Mouse (Mus musculus): Measurements from ENCODE around the gene Dmrt2. TPM values are rescaled to one million over a fixed set of nuclear protein-coding genes. Genes with fewer than 3 reads are reported as not detected.
A peak's percentile ranks its signal among the peaks of the same experiment; 100 is the strongest.

Dmrt2 gene
- polyA plus RNA-seq, 1 experiment from 2014 or later, result 9.4 TPM

DNA sequence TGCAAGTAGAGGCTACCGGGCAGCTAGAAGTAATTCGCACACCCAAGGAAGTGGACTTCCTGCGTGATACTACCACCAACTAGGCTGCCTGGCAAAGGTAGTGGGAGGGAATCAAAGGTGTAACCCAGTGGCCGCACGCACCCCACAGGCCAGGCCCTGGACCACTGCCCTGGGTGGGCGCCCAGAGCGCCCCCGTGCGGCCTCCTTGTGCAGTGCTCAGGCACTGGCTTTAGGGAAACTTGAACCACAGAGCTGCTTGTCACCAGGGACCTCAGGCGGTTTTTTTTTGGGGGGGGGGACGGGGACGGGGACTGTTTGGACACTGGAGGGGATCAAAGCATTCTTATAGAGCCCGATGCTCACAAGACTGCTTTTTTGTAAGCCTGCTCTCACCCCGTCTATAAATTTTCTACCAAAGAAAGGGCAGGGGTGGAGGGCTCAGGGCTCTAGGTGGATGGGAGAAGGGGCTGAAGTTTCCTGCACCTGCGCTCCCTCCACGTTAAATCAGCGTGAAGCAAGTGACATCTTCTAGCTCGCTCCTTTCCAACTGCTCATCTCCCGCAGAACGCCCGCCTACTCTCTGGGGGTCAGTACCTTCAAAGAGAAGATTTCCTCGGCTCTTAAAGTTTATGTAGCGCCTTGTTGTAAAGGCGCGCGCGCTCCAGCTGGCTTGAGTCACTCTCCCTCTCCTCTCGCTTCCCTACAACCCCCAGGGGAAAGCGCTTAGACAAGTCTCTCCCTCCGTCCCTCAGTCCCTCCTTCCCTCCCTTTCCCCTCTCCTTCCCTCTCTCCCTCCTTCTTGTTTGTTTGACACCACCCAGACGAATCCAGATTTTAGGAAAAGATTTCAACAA, 6.5 kb upstream of the Dmrt2 start:
- H3K36me3 ChIP-seq, result no peaks in the 10 kb centered on the region
- no peak overlapping the region for H3K9ac ChIP-seq
- no peaks in the 10 kb centered on the region for H3K9me3 ChIP-seq
- peaks cover 75% of the 10 kb centered on the region for H3K27me3 ChIP-seq
- 1% methylated on average over 31 of the region's 31 CpGs for WGBS
- peak overlapping the region; percentile 28 for H3K4me2 ChIP-seq (replicated peaks)
- peaks cover 9% of the 10 kb centered on the region; the same call in 1 of the 2 replicates for H3K4me1 ChIP-seq
- 0 out of 2 replicates have a peak overlapping the region, but pooled peaks have one; percentile 4 for H3K4me3 ChIP-seq
- no peak overlapping the region for H3K27ac ChIP-seq
- ATAC-seq (ENCODE audit: insufficient number of reproducible peaks, insufficient read depth, low FRiP score, low TSS enrichment), result no peak

GRCm38 (mm10) chr19:25667836-25668235, 4.4 kb upstream of the Dmrt2 start:
- Histone ChIP-seq H3K27me3 (peaks cover 89% of the 10 kb centered on the region), H3K4me2 (replicated peaks) (no peak overlapping the region), H3K4me1 (peaks cover 12% of the 10 kb centered on the region; the same call in 1 of the 2 replicates), H3K9me3 (no peaks in the 10 kb centered on the region), H3K36me3 (no peaks in the 10 kb centered on the region), H3K9ac (no peak overlapping the region), H3K4me3 (no peak overlapping the region), H3K27ac (no peak overlapping the region)
- ATAC-seq (ENCODE audit: insufficient number of reproducible peaks, insufficient read depth, low FRiP score, low TSS enrichment), result no peak
- 19% methylated on average over 4 of the region's 4 CpGs for WGBS

DNA sequence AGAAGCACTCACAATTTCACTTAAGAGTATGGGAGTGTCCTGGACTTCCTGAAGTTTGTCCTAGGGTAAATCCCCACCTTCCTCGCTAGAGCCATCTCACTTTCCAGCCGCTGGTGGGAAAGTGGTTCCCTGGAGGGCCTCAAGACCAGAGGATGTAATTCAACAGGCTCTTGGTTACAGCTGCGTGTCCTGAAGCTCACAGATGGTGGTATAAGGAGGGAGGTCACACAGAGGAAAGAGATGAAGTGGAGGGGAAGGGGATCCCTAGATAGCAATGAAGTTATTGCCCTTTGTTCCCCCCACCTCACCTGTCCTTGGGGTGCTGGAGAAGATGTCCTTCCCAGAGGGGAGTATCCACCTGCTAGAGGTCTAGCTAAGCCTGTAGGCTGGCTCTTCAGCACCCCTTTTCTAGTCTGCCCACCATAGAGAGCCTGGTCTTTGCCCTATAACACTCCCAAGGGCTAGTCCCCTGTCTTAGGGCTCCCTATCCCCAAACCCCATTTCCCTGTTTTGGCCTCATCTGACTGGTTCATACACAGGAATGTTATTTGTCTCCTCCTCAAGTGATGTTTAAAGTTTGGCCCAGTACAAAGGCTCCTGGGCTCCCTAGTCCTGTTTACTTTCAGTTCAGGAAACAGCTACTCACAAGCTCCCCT, 2.5 kb upstream of the Dmrt2 start:
- no peak for ATAC-seq (ENCODE audit: insufficient number of reproducible peaks, insufficient read depth, low FRiP score, low TSS enrichment)
- 2% methylated on average over 3 of the region's 3 CpGs for WGBS
- no peak overlapping the region for H3K27ac ChIP-seq
- H3K4me1 ChIP-seq, result peaks cover 18% of the 10 kb centered on the region; the same call in 1 of the 2 replicates
- H3K9ac ChIP-seq, result no peak overlapping the region
- H3K4me3 ChIP-seq, result no peak overlapping the region
- peaks cover 95% of the 10 kb centered on the region for H3K27me3 ChIP-seq
- no peaks in the 10 kb centered on the region for H3K9me3 ChIP-seq
- no peak overlapping the region for H3K4me2 ChIP-seq (replicated peaks)
- no peaks in the 10 kb centered on the region for H3K36me3 ChIP-seq

DNA sequence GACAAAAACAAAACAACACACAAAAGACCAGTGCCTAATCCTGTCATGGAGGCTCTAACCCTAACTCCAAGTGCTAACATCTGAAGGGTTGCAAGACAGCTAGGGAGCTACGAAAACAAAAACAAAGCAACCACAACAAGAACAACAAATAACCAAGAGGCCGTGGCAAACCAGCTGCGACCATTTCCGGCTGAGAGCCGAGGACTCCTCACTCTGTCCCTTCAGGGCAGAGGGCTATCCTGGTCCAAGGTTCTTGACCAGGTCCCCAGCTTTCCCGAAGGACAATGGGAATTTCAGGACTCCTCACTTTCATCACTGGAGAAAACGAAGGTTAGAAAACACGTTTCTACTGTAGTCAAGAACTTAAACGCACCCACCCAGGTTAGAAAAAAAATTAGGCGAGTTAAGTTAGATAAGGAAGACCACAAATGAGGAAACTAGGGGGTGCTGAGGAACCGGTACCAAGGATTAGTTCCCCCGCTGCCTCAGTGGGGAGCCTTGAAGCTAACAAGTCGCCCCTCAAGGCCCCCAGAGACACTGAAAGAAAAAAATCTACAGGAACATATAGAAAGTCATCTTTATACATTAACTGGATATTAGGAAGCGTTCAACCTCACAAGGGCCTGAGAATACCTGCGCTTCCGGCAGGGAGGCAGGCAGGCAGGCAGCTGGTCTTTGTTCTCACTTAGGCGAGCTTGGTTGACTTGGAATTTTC, 1.5 kb upstream of the Dmrt2 start:
- WGBS, result under 1% methylated on average over 17 of the region's 17 CpGs
- Histone ChIP-seq H3K9me3 (no peaks in the 10 kb centered on the region), H3K36me3 (no peaks in the 10 kb centered on the region), H3K27me3 (peaks cover 87% of the 10 kb centered on the region), H3K9ac (no peak overlapping the region), H3K4me1 (peaks cover 15% of the 10 kb centered on the region; the same call in 1 of the 2 replicates), H3K27ac (no peak overlapping the region), H3K4me3 (no peak overlapping the region; the same call in 1 of the 2 replicates), H3K4me2 (replicated peaks) (no peak overlapping the region)
- no peak for ATAC-seq (ENCODE audit: insufficient number of reproducible peaks, insufficient read depth, low FRiP score, low TSS enrichment)

DNA sequence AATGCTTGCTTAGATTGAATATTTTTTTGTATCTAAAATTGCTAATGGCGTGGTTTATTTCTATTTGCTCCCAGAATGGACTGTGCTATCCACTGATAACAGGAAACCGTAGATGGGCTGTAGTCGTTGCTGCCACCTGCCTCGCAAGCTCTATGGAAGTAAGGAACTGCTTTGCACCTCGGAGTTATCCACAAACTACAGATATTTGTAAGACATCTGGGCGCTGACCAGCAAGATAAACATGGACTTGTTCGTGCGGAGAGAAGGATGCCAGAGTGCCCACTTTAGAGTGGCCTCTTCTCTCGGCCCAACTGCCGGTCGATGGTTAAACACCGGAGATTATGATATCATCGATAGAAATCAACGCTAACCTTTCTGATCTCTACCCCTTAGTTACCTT, 530 bp upstream of the Dmrt2 start:
- no peak for ATAC-seq (ENCODE audit: insufficient number of reproducible peaks, insufficient read depth, low FRiP score, low TSS enrichment)
- WGBS, result 1% methylated on average over 14 of the region's 14 CpGs
- Histone ChIP-seq H3K9ac (no peak overlapping the region), H3K4me2 (replicated peaks) (peak overlapping the region; percentile 54), H3K4me3 (peak overlapping the region; percentile 45), H3K9me3 (no peaks in the 10 kb centered on the region), H3K36me3 (no peaks in the 10 kb centered on the region), H3K27me3 (peaks cover 87% of the 10 kb centered on the region), H3K4me1 (0 out of 2 replicates have a peak, but pooled peaks cover 10% of the 10 kb centered on the region), H3K27ac (no peak overlapping the region)

DNA sequence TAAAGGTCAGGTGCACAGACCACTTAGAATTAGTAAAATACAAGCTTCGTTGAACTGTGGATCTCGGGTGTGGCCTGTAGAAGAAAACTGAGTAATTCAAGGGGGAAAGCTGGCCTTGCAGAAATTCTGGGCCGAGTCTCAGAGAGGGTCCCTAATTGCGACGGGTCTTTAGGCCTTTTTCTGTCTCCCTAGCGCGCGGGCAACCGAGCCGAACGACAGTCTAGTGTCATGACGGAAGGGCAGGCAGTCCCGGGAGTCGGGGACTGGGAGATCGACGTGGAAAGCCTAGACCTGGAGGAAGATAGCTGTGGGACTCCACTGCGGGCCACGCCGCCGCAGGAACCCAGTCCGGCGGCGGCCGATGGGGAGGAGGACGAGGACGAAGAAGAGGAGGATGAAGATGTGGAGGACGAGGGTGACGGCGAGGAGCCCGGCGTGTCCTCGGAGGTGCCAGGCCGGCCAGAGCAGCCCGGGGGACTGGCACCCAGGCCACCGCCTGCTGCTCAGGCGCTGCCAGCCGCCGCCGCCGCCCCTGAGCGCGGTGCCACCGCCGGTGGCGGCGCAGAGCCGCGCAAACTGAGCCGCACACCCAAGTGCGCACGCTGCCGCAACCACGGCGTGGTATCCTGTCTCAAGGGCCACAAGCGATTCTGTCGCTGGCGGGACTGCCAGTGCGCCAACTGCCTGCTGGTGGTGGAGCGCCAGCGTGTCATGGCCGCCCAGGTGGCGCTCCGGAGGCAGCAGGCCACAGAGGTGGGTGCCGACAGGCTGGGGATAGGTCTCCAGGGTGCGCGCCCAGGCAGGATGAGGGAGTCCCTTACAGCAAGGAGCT, 1.2 kb downstream of the Dmrt2 start:
- Histone ChIP-seq H3K27ac (no peak overlapping the region), H3K9ac (peak overlapping the region; percentile 50), H3K4me1 (0 out of 2 replicates have a peak, but pooled peaks cover 10% of the 10 kb centered on the region), H3K4me3 (peak overlapping the region; percentile 45), H3K4me2 (replicated peaks) (peak overlapping the region; percentile 54), H3K27me3 (peaks cover 84% of the 10 kb centered on the region), H3K9me3 (no peaks in the 10 kb centered on the region), H3K36me3 (no peaks in the 10 kb centered on the region)
- no peak for ATAC-seq (ENCODE audit: insufficient number of reproducible peaks, insufficient read depth, low FRiP score, low TSS enrichment)
- WGBS, result 1% methylated on average over 66 of the region's 66 CpGs

DNA sequence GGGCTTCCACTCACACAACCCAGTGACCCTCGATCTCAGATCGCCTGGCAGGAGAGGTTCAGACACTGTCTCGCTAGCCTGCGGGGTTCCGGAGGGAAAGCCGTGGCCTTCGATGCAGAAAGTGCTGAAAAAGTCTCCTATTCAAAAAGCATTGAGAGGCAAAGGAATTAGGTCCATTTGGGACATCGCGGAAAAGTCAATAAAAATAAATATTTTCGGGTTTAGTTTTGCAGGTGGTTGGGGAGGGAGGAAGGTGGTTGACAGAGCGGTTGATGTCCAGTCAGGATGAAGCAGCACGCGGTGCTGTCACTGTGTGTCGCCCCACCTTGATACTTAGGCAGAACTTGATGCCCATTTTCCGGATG, 1.8 kb downstream of the Dmrt2 start:
- H3K4me1 ChIP-seq, result 0 out of 2 replicates have a peak, but pooled peaks cover 10% of the 10 kb centered on the region
- ATAC-seq (ENCODE audit: insufficient number of reproducible peaks, insufficient read depth, low FRiP score, low TSS enrichment), result no peak
- H3K27me3 ChIP-seq, result peaks cover 79% of the 10 kb centered on the region
- H3K9ac ChIP-seq, result peak overlapping the region; percentile 50
- H3K4me2 ChIP-seq (replicated peaks), result peak overlapping the region; percentile 54
- 1% methylated on average over 15 of the region's 15 CpGs for WGBS
- no peak overlapping the region for H3K27ac ChIP-seq
- peak overlapping the region; percentile 45 for H3K4me3 ChIP-seq
- no peaks in the 10 kb centered on the region for H3K9me3 ChIP-seq
- H3K36me3 ChIP-seq, result no peaks in the 10 kb centered on the region

GRCm38 (mm10) chr19:25674744-25675143, 2.5 kb downstream of the Dmrt2 start:
- Histone ChIP-seq H3K4me2 (replicated peaks) (0 out of 2 replicates have a peak overlapping the region, but pooled peaks have one; percentile 13), H3K27me3 (peaks cover 75% of the 10 kb centered on the region), H3K36me3 (no peaks in the 10 kb centered on the region), H3K4me3 (peak overlapping the region; percentile 45), H3K9me3 (no peaks in the 10 kb centered on the region), H3K27ac (no peak overlapping the region), H3K4me1 (0 out of 2 replicates have a peak, but pooled peaks cover 10% of the 10 kb centered on the region), H3K9ac (no peak overlapping the region)
- no peak for ATAC-seq (ENCODE audit: insufficient number of reproducible peaks, insufficient read depth, low FRiP score, low TSS enrichment)
- WGBS, result 2% methylated on average over 8 of the region's 8 CpGs

DNA sequence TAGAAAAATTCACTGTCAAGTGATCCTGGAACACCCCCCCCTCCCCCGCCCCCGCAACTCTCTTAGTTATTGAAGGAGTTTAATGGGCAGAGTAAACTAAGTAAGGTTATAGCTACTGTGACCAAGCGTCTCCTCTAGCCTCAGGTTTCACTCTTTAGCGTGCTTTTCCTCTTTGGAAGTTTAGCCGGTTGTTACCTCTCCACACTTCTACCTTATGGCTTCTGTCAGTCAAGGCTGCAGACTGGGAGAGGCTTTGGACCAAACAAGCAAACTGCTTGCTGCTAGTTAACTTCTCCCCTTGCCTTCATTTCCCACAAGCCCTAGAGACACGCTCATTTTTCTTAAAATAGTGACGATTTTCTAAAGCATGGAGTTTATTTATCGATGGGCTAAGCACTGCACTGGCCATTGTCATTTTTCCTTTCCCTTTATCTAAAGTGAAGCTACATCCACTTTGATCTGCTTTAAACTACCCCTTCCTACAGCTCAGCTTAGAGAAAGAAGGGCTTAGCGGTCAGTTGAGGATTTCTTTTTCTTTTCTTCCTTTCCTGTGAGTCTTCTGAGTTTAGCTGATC, 3.7 kb downstream of the Dmrt2 start:
- no peak overlapping the region for H3K4me3 ChIP-seq
- 7% methylated on average over 9 of the region's 9 CpGs for WGBS

GRCm38 (mm10) chr19:25698850-25699249, 26.6 kb downstream of the Dmrt2 start:
- Histone ChIP-seq H3K4me3 (no peak overlapping the region), H3K27ac (no peak overlapping the region), H3K36me3 (no peaks in the 10 kb centered on the region), H3K9ac (no peak overlapping the region), H3K9me3 (no peaks in the 10 kb centered on the region), H3K27me3 (no peaks in the 10 kb centered on the region), H3K4me2 (replicated peaks) (no peak overlapping the region), H3K4me1 (no peaks in the 10 kb centered on the region)
- ATAC-seq (ENCODE audit: insufficient number of reproducible peaks, insufficient read depth, low FRiP score, low TSS enrichment), result no peak
- WGBS, result 69% methylated on average over 14 of the region's 14 CpGs

More for the DNA sequence above, 3.7 kb downstream of the Dmrt2 start:
- no peak overlapping the region for H3K9ac ChIP-seq
- ATAC-seq (ENCODE audit: insufficient number of reproducible peaks, insufficient read depth, low FRiP score, low TSS enrichment), result no peak
- no peaks in the 10 kb centered on the region for H3K9me3 ChIP-seq
- peaks cover 69% of the 10 kb centered on the region for H3K27me3 ChIP-seq
- no peaks in the 10 kb centered on the region for H3K36me3 ChIP-seq
- no peak overlapping the region for H3K4me2 ChIP-seq (replicated peaks)
- H3K27ac ChIP-seq, result no peak overlapping the region
- 0 out of 2 replicates have a peak, but pooled peaks cover 10% of the 10 kb centered on the region for H3K4me1 ChIP-seq

Measured in embryonic facial prominence, embryonic 12.5 days (tissue).